ENCODE assay signal across 8 mouse cellular contexts in genomic region chr17:78912861-78913281, GRCm38 (mm10). TPM values are rescaled to one million over a fixed set of nuclear protein-coding genes. Genes with fewer than 3 reads are reported as not detected.
A peak's percentile ranks its signal among the peaks of the same experiment; 100 is the strongest.
DNase-seq lines count a peak whose midpoint lies in the region; ATAC-seq and TF ChIP-seq lines count a peak whose summit lies in the region.

No protein-coding gene starts in this region.

- no peaks in the 10 kb centered on the region for H3K36me3 ChIP-seq in forebrain, embryonic 11.5 days (ENCODE audit: control insufficient read depth, insufficient read depth, low read length)
- no peaks in the 10 kb centered on the region for H3K36me3 ChIP-seq in limb, embryonic 12.5 days
- H3K36me3 ChIP-seq in midbrain, postnatal 0 days (ENCODE audit: insufficient read depth, low read length) = no peaks in the 10 kb centered on the region

- H3K4me1 ChIP-seq in forebrain, embryonic 11.5 days (replicated peaks; ENCODE audit: control insufficient read depth, insufficient read depth, low read length) = no peaks in the 10 kb centered on the region; the same call in 1 of the 2 replicates
- H3K4me1 ChIP-seq in limb, embryonic 12.5 days (replicated peaks) = peaks cover 8% of the 10 kb centered on the region; the same call in 1 of the 2 replicates
- H3K4me1 ChIP-seq in midbrain, postnatal 0 days (ENCODE audit: insufficient read depth, low read length) = 0 out of 2 replicates have a peak, but pooled peaks cover 6% of the 10 kb centered on the region

- no peak overlapping the region for H3K27ac ChIP-seq in forebrain, embryonic 11.5 days (ENCODE audit: low read depth, low read length)
- H3K27ac ChIP-seq in limb, embryonic 12.5 days = no peak overlapping the region
- H3K27ac ChIP-seq in midbrain, postnatal 0 days (ENCODE audit: low read depth, low read length) = no peak overlapping the region

- intact Hi-C loops in left cerebral cortex, postnatal 4 days (cut with DNase I) = no loop called here

- TF ChIP-seq CTCF in midbrain, postnatal 0 days (IDR thresholded peaks at IDR 0.05) = no peak

- WGBS in forebrain, embryonic 11.5 days = 31% methylated on average over 6 of the region's 6 CpGs
- WGBS in limb, embryonic 12.5 days = 36% methylated on average over 6 of the region's 6 CpGs
- 34% methylated on average over 6 of the region's 6 CpGs for WGBS in midbrain, postnatal 0 days

- H3K4me2 ChIP-seq in forebrain, embryonic 11.5 days (ENCODE audit: low read depth, low read length, severe bottlenecking) = peak overlapping the region; percentile 48
- peak overlapping the region; percentile 48 for H3K4me2 ChIP-seq in limb, embryonic 12.5 days
- H3K4me2 ChIP-seq in midbrain, postnatal 0 days (ENCODE audit: low read depth, low read length, poor library complexity, severe bottlenecking) = peak overlapping the region; percentile 42

- peak; percentile 61 for DNase-seq in left cerebral cortex, postnatal 4 days
- no peak for DNase-seq in left cerebral cortex, adult 11 months (ENCODE audit: low spot score)
- peak; percentile 22 for DNase-seq in cerebellum, adult 11 months
- no peak for DNase-seq in forebrain, embryonic 11.5 days (ENCODE audit: low spot score)
- DNase-seq in midbrain, postnatal 0 days (ENCODE audit: low spot score) = peak; percentile 72
- no peak for DNase-seq in adrenal gland, adult 8-10 months
- DNase-seq in layer of hippocampus, adult 9-10 months (ENCODE audit: low spot score) = no peak

- ATAC-seq in forebrain, embryonic 11.5 days (replicated peaks; ENCODE audit: low FRiP score) = peak; percentile 29; the same call in 1 of the 2 replicates
- ATAC-seq in limb, embryonic 12.5 days (ENCODE audit: insufficient number of reproducible peaks, insufficient read depth, low FRiP score, low TSS enrichment, low read depth) = no peak
- peak; percentile 55 for ATAC-seq in midbrain, postnatal 0 days (ENCODE audit: low FRiP score)

- peak overlapping the region; percentile 27; the same call in 1 of the 2 replicates for H3K4me3 ChIP-seq in forebrain, embryonic 11.5 days (ENCODE audit: low read depth, low read length)
- peak overlapping the region; percentile 29 for H3K4me3 ChIP-seq in limb, embryonic 12.5 days (replicated peaks)
- peak overlapping the region; percentile 34 for H3K4me3 ChIP-seq in midbrain, postnatal 0 days (ENCODE audit: low read depth, low read length)

- H3K9me3 ChIP-seq in forebrain, embryonic 11.5 days (ENCODE audit: control insufficient read depth, low read length) = no peaks in the 10 kb centered on the region
- H3K9me3 ChIP-seq in limb, embryonic 12.5 days = no peaks in the 10 kb centered on the region
- no peaks in the 10 kb centered on the region for H3K9me3 ChIP-seq in midbrain, postnatal 0 days (ENCODE audit: low read length)

- peak overlapping the region; percentile 20; the same call in 1 of the 2 replicates for H3K9ac ChIP-seq in forebrain, embryonic 11.5 days (ENCODE audit: low read length)
- H3K9ac ChIP-seq in limb, embryonic 12.5 days (replicated peaks) = no peak overlapping the region
- H3K9ac ChIP-seq in midbrain, postnatal 0 days (replicated peaks; ENCODE audit: low read length, poor library complexity, severe bottlenecking) = peak overlapping the region; percentile 44; the same call in 1 of the 2 replicates

- H3K27me3 ChIP-seq in forebrain, embryonic 11.5 days (ENCODE audit: control insufficient read depth, insufficient read depth, low read length) = no peaks in the 10 kb centered on the region
- H3K27me3 ChIP-seq in limb, embryonic 12.5 days = no peaks in the 10 kb centered on the region
- no peaks in the 10 kb centered on the region for H3K27me3 ChIP-seq in midbrain, postnatal 0 days (ENCODE audit: insufficient read depth, low read length)

RNA-seq across cellular contexts. Expression of gene Cebpzos, which starts 3.4 kb away (rescaled TPM):
- 10 to 100 TPM; 29.9 to 32.8 TPM for total RNA-seq in left cerebral cortex, postnatal 4 days (2021)
- polyA plus RNA-seq in forebrain, embryonic 11.5 days (2014; fragmentation: Nextera tagmentation; extraction: Ambion mirVana) = 98.7 and 121 TPM in 2 replicates
- 106 and 107 TPM in 2 replicates for polyA plus RNA-seq in limb, embryonic 12.5 days (2016; fragmentation: Nextera tagmentation; extraction: Ambion mirVana)
- total RNA-seq in midbrain, postnatal 0 days (2014; rRNA removed) = 17.6 and 25.4 TPM in 2 replicates
- 132 TPM in 2 replicates for polyA plus RNA-seq in midbrain, postnatal 0 days (2015; fragmentation: Nextera tagmentation; extraction: Ambion mirVana)
- total RNA-seq in adrenal gland, adult 8-10 months (2022) = 10 to 100 TPM; 35.3 to 40.9 (median 38.1) TPM

RNA-seq across cellular contexts. Expression of gene Sult6b1, which starts 6.1 kb away (rescaled TPM):
- under 1 TPM in 1 of 2 experiments, not detected in 1; 0.62 TPM for total RNA-seq in left cerebral cortex, postnatal 4 days (2021)
- polyA plus RNA-seq in forebrain, embryonic 11.5 days (2014; fragmentation: Nextera tagmentation; extraction: Ambion mirVana) = 0.33 TPM in 1 of 2 replicates, not detected in the other
- 0.10 TPM in 1 of 2 replicates, not detected in the other for polyA plus RNA-seq in limb, embryonic 12.5 days (2016; fragmentation: Nextera tagmentation; extraction: Ambion mirVana)
- total RNA-seq in midbrain, postnatal 0 days (2014; rRNA removed) = not detected in 2 replicates
- polyA plus RNA-seq in midbrain, postnatal 0 days (2015; fragmentation: Nextera tagmentation; extraction: Ambion mirVana) = not detected in 2 replicates
- under 1 TPM in 1 of 4 experiments, not detected in 3; 0.40 TPM for total RNA-seq in adrenal gland, adult 8-10 months (2022)

RNA-seq across cellular contexts. Expression of gene Cebpz, which starts 24.0 kb away (rescaled TPM):
- total RNA-seq in left cerebral cortex, postnatal 4 days (2021) = 10 to 100 TPM; 37.5 to 40.3 TPM
- 57.6 and 59.9 TPM in 2 replicates for polyA plus RNA-seq in forebrain, embryonic 11.5 days (2014; fragmentation: Nextera tagmentation; extraction: Ambion mirVana)
- polyA plus RNA-seq in limb, embryonic 12.5 days (2016; fragmentation: Nextera tagmentation; extraction: Ambion mirVana) = 70.8 and 73.4 TPM in 2 replicates
- total RNA-seq in midbrain, postnatal 0 days (2014; rRNA removed) = 18.4 and 20.9 TPM in 2 replicates
- 43.3 and 46.2 TPM in 2 replicates for polyA plus RNA-seq in midbrain, postnatal 0 days (2015; fragmentation: Nextera tagmentation; extraction: Ambion mirVana)
- total RNA-seq in adrenal gland, adult 8-10 months (2022) = 10 to 100 TPM; 43.0 to 49.1 (median 44.5) TPM

RNA-seq across cellular contexts. Expression of gene Ndufaf7, which starts 24.1 kb away (rescaled TPM):
- total RNA-seq in left cerebral cortex, postnatal 4 days (2021) = 10 to 100 TPM; 62.2 to 65.5 TPM
- 46.1 and 52.7 TPM in 2 replicates for polyA plus RNA-seq in forebrain, embryonic 11.5 days (2014; fragmentation: Nextera tagmentation; extraction: Ambion mirVana)
- 50.7 and 59.4 TPM in 2 replicates for polyA plus RNA-seq in limb, embryonic 12.5 days (2016; fragmentation: Nextera tagmentation; extraction: Ambion mirVana)
- total RNA-seq in midbrain, postnatal 0 days (2014; rRNA removed) = 27.5 and 29.9 TPM in 2 replicates
- 56.4 and 61.6 TPM in 2 replicates for polyA plus RNA-seq in midbrain, postnatal 0 days (2015; fragmentation: Nextera tagmentation; extraction: Ambion mirVana)
- 10 to 100 TPM; 39.9 to 51.8 (median 49.1) TPM for total RNA-seq in adrenal gland, adult 8-10 months (2022)

RNA-seq across cellular contexts. Expression of gene Eif2ak2, which starts 30.5 kb away (rescaled TPM):
- total RNA-seq in left cerebral cortex, postnatal 4 days (2021) = 1 to 10 TPM; 5.1 to 5.9 TPM
- 6.5 and 7.5 TPM in 2 replicates for polyA plus RNA-seq in forebrain, embryonic 11.5 days (2014; fragmentation: Nextera tagmentation; extraction: Ambion mirVana)
- 16.1 TPM in 2 replicates for polyA plus RNA-seq in limb, embryonic 12.5 days (2016; fragmentation: Nextera tagmentation; extraction: Ambion mirVana)
- total RNA-seq in midbrain, postnatal 0 days (2014; rRNA removed) = 3.3 and 4.0 TPM in 2 replicates
- 3.1 and 4.0 TPM in 2 replicates for polyA plus RNA-seq in midbrain, postnatal 0 days (2015; fragmentation: Nextera tagmentation; extraction: Ambion mirVana)
- 10 to 100 TPM; 30.4 to 39.7 (median 35.0) TPM for total RNA-seq in adrenal gland, adult 8-10 months (2022)

Comparison
In these comparisons a context has a peak if more than half of its experiments do, and no peak if none do; other contexts are left out.
1. DNase-seq: peak in left cerebral cortex, postnatal 4 days (single experiment), cerebellum, adult 11 months (single experiment) and midbrain, postnatal 0 days (single experiment); none in left cerebral cortex, adult 11 months (single experiment), forebrain, embryonic 11.5 days (single experiment), adrenal gland, adult 8-10 months (single experiment) and layer of hippocampus, adult 9-10 months (single experiment).
2. Peak in every context shown above with its lines, with median percentiles within 50 percentile points of each other: H3K4me2 ChIP-seq and H3K4me3 ChIP-seq.